Mouse (Mus musculus): ENCODE results near the gene Olfr488.
"Not testable (repeated sequence)": the region's sequence is repeated elsewhere in the genome, so short reads cannot be mapped to it uniquely, and the experiment has no call there.

Olfr488 gene
- long read RNA-seq, experiment 1, result 0 reads
- long read RNA-seq, experiment 2, result 0 reads

DNA sequence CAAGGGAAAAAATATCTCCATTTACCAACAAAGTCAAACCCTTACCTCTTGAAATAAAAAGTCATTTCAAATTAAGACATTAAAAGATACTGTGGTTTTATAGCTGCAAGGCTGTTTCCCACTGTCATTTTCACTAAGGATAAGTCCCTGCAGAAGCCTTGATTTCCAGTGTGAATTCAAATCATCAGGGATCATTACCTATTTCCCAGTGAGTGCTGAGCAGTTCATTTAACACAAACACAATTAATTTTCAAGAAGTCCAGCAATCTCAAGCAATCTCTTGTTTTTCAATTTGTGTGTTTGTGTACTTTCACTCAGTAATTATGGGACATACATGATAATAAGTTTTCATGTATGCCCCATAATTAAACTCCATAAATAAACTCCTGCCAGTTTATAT lies at the start of gene Olfr488:
TSS of gene Olfr488 (minus strand) at position 101 of the 400 bp plus-strand sequence.
- intact Hi-C loops (cut with DNase I), result no loop called here

DNA sequence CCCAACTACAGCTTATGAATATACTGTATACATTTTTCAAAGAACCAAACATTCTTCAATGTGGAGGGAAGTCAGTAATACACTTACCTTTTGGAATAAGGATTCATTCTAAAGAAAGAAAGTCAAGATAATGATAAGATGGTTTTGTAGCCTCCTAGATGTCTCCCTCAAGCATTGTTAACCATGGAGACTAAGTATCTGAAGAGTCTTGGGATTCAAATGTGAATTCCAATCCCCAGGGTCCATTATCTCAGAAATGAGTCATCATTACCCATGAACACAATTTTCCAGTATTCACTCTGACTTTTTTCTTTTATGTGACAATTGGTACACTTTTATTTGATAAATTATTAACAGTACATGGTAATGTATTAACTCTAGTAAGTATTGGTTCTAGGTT lies 30.7 kb upstream of the Olfr488 start, which contains the start of gene Olfr490:
TSS of gene Olfr490 (minus strand) at position 101 of the 400 bp plus-strand sequence.
- intact Hi-C loops (cut with DNase I), result no loop called here

DNA sequence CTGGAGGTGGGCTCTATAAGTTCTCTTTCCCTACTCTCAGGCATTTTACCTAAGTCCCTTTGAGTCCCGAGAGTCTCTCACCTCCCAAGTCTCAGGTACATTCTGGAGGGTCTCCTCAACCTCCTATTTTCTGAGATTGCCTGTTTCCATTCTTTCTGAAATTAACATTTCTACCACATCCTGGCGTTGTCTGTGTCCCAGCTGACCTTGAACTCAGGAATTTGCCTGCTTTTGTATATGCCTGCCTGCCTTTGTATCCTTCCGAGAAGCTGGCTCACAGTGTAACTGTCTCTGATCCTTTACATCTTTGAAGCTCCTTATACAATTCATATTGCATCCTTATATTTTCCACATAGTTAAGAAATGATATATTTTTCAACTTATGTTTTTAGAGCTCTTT lies 24.6 kb downstream of the Olfr488 start:
- intact Hi-C loops (cut with DNase I), result no loop called here

DNA sequence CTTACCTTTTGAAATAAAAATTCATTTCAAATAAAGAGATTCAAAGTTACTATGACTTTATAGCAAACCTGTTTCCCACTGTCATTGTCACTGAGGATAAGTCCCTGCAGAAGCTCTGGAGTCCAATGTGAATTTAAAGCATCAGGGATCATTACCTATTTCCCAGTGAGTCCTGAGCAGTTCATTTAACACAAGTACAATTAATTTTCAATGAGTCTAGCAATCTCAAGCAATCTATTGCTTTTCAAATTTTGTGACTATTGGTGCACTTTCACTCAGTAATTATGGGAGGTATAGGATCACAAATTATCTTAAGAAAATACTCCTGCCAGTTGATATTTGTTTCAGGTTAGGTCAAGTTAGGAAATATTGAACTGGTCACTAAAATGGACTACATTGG lies 43.6 kb downstream of the Olfr488 start, which contains the start of gene Olfr487:
TSS of gene Olfr487 (minus strand) at position 101 of the 400 bp plus-strand sequence.
- intact Hi-C loops (cut with DNase I), result not testable (repeated sequence)

All from adrenal gland (tissue).